Mouse (Mus musculus): ENCODE data around the gene Adgrf1.

The Adgrf1 gene

GRCm38 (mm10) chr17:43362881-43363280 is 92.8 kb downstream of the Adgrf1 start:
- no peak for DNase-seq (ENCODE audit: low spot score)

GRCm38 (mm10) chr17:43363921-43364320 is 93.8 kb downstream of the Adgrf1 start:
- no peak for DNase-seq (ENCODE audit: low spot score)

DNA sequence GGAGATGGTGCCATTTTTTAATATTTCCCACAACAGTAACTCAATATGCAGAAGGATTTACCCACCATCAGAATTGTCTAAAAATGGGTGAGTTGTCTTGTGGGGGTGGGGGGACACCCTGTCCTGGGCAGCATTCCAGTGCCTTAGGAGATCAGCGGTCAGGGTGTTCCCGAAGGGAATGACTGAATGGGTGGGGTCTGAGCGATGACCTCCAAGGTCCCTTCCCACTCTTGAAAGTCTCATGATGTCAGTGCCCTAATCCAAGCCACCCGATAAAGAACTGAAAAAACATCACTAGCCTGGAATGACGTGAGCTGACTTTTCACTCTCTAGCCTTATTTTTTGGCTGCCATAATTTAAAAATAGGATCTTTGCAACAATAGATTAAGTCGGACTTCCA is 95.2 kb downstream of the Adgrf1 start:
- no peak for DNase-seq (ENCODE audit: low spot score)

DNA sequence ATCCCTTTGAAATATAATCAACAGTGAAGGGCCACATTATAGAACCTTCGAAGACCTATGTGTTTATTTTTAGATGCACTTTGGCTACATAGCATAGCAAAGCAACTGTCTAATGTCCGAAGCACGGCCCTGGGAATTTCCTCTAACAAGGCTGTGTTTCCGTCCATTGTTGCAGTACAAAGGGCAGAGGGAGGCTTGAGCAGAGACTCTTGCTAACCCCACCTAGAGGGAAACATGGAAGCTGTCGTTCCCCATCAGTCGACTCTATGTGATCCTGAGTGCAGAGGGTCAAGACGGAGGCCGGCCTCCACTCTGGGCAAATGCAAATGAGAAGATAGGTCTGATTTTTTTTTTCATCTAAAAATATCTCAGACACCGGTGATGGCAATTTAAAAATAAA is 96.4 kb downstream of the Adgrf1 start:
- no peak for DNase-seq (ENCODE audit: low spot score)

DNA sequence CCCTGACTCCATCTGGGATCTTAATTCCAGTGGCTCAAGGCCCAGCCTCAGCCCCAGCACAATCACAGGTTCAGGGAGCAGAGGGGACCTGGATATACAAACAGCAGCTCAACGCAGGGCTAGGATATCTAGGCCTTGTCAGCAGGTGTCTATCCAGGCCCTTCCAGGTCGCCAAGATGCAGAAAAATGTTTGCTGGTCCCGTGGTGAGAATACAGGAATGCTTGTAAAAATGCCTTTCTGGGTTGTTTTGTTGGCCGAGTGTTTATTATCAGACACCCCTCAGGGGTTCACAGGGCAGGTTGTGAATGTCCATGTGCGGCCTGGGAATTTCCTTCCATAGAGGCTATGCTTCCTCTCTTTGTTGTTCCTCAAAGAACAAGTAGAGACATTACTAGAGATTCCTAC is 98.0 kb downstream of the Adgrf1 start:
- DNase-seq (ENCODE audit: low spot score) = no peak

- no peak for DNase-seq (ENCODE audit: low spot score)
Measured at GRCm38 (mm10) chr17:43372604-43373003, 102.5 kb downstream of the Adgrf1 start.

GRCm38 (mm10) chr17:43374020-43374419 is 103.9 kb downstream of the Adgrf1 start:
- no peak for DNase-seq (ENCODE audit: low spot score)
